Mouse (Mus musculus) B cell, adult 2 months (primary cell): ENCODE data around the gene Gm21885.
A peak's percentile ranks its signal among the peaks of the same experiment; 100 is the strongest.

Experiments used
- DNase-seq, 2 experiments: peaks; one replicate each; pipeline ENCODE4 v3.0.0; 2022

Gene Gm21885

GRCm38 (mm10) chr11:94269906-94270305 lies 11.8 kb upstream of the Gm21885 start:
- DNase-seq: no peak

GRCm38 (mm10) chr11:94271015-94271414 lies 10.7 kb upstream of the Gm21885 start:
- DNase-seq: no peak

GRCm38 (mm10) chr11:94272960-94273927 lies 8.4 kb upstream of the Gm21885 start:
- no peak for DNase-seq

- DNase-seq: no peak
These were observed 7.3 kb upstream of the Gm21885 start for GRCm38 (mm10) chr11:94274206-94274867.

- DNase-seq: no peak
These were observed 6.4 kb upstream of the Gm21885 start for GRCm38 (mm10) chr11:94275226-94275625.

- no peak for DNase-seq
These were observed 6.0 kb upstream of the Gm21885 start for GRCm38 (mm10) chr11:94275686-94276085.

- peak; percentile 82 to 84 for DNase-seq
These were observed 4.8 kb upstream of the Gm21885 start for GRCm38 (mm10) chr11:94276869-94277337.

- DNase-seq: no peak
These were observed 618 bp downstream of the Gm21885 start for GRCm38 (mm10) chr11:94282291-94282690.

- DNase-seq: no peak
These were observed 1.9 kb downstream of the Gm21885 start for GRCm38 (mm10) chr11:94283536-94284099.

- no peak for DNase-seq
These were observed 4.4 kb downstream of the Gm21885 start for GRCm38 (mm10) chr11:94285886-94286574.

- no peak for DNase-seq
These were observed 5.4 kb downstream of the Gm21885 start for GRCm38 (mm10) chr11:94287105-94287504.

GRCm38 (mm10) chr11:94290062-94290740 lies 8.5 kb downstream of the Gm21885 start:
- no peak for DNase-seq

GRCm38 (mm10) chr11:94294996-94295845 lies 13.5 kb downstream of the Gm21885 start:
- DNase-seq: no peak

GRCm38 (mm10) chr11:94312733-94313132 lies 31.1 kb downstream of the Gm21885 start:
- no peak for DNase-seq

GRCm38 (mm10) chr11:94314098-94314652 lies 32.5 kb downstream of the Gm21885 start:
- no peak for DNase-seq

GRCm38 (mm10) chr11:94315308-94315707 lies 33.6 kb downstream of the Gm21885 start:
- no peak for DNase-seq

GRCm38 (mm10) chr11:94316528-94316927 lies 34.9 kb downstream of the Gm21885 start:
- DNase-seq: no peak

GRCm38 (mm10) chr11:94317014-94317413 lies 35.3 kb downstream of the Gm21885 start:
- no peak for DNase-seq

- no peak for DNase-seq
These were observed 35.8 kb downstream of the Gm21885 start for GRCm38 (mm10) chr11:94317515-94317914.

GRCm38 (mm10) chr11:94318056-94318455 lies 36.4 kb downstream of the Gm21885 start:
- DNase-seq: no peak
